Mouse (Mus musculus): ENCODE data around the gene Ube2r2. TPM values are rescaled to one million over a fixed set of nuclear protein-coding genes. Genes with fewer than 3 reads are reported as not detected.
A peak's percentile ranks its signal among the peaks of the same experiment; 100 is the strongest.

Gene Ube2r2
- polyA plus RNA-seq, 1 experiment from 2014 or later = 96.7 TPM

GRCm38 (mm10) chr4:41158251-41158650 lies 22.7 kb downstream of the Ube2r2 start:
- DNase-seq (ENCODE audit: low spot score) = no peak
- no peaks in the 10 kb centered on the region for H3K4me1 ChIP-seq
- no peak overlapping the region for H3K4me3 ChIP-seq
- H3K27me3 ChIP-seq (replicated peaks; ENCODE audit: low read depth, poor library complexity, severe bottlenecking) = no peaks in the 10 kb centered on the region
- 0 out of 2 replicates have a peak, but pooled peaks cover 6% of the 10 kb centered on the region for H3K36me3 ChIP-seq (replicated peaks)
- WGBS = 91% methylated on average over 1 of the region's 1 CpGs
- H3K27ac ChIP-seq (replicated peaks) = no peak overlapping the region
- no peaks in the 10 kb centered on the region for H3K9me3 ChIP-seq

- Histone ChIP-seq H3K36me3 (replicated peaks) (peaks cover 17% of the 10 kb centered on the region; the same call in 1 of the 2 replicates), H3K9me3 (no peaks in the 10 kb centered on the region), H3K27ac (replicated peaks) (no peak overlapping the region), H3K4me1 (no peaks in the 10 kb centered on the region), H3K4me3 (no peak overlapping the region), H3K27me3 (replicated peaks; ENCODE audit: low read depth, poor library complexity, severe bottlenecking) (no peaks in the 10 kb centered on the region)
- 94% methylated on average over 3 of the region's 3 CpGs for WGBS
- DNase-seq (ENCODE audit: low spot score) = no peak
These were observed 25.7 kb downstream of the Ube2r2 start for GRCm38 (mm10) chr4:41161232-41161631.

GRCm38 (mm10) chr4:41164974-41165373 lies 29.4 kb downstream of the Ube2r2 start:
- Histone ChIP-seq H3K27ac (replicated peaks) (no peak overlapping the region), H3K9me3 (no peaks in the 10 kb centered on the region), H3K27me3 (replicated peaks; ENCODE audit: low read depth, poor library complexity, severe bottlenecking) (no peaks in the 10 kb centered on the region), H3K4me3 (no peak overlapping the region), H3K36me3 (replicated peaks) (peaks cover 42% of the 10 kb centered on the region), H3K4me1 (no peaks in the 10 kb centered on the region)
- 34% methylated on average over 2 of the region's 2 CpGs for WGBS
- no peak for DNase-seq (ENCODE audit: low spot score)

- Histone ChIP-seq H3K9me3 (no peaks in the 10 kb centered on the region), H3K27ac (replicated peaks) (no peak overlapping the region), H3K27me3 (replicated peaks; ENCODE audit: low read depth, poor library complexity, severe bottlenecking) (no peaks in the 10 kb centered on the region), H3K4me3 (no peak overlapping the region), H3K36me3 (replicated peaks) (peaks cover 50% of the 10 kb centered on the region), H3K4me1 (no peaks in the 10 kb centered on the region)
- 80% methylated on average over 6 of the region's 6 CpGs for WGBS
- peak; percentile 74 for DNase-seq (ENCODE audit: low spot score)
These were observed 30.3 kb downstream of the Ube2r2 start for GRCm38 (mm10) chr4:41165693-41166475.

GRCm38 (mm10) chr4:41170970-41171369 lies 35.4 kb downstream of the Ube2r2 start:
- 85% methylated on average over 2 of the region's 2 CpGs for WGBS
- peaks cover 62% of the 10 kb centered on the region for H3K36me3 ChIP-seq (replicated peaks)
- no peak for DNase-seq (ENCODE audit: low spot score)
- H3K4me1 ChIP-seq = no peaks in the 10 kb centered on the region
- H3K27ac ChIP-seq (replicated peaks) = no peak overlapping the region
- no peak overlapping the region for H3K4me3 ChIP-seq
- H3K9me3 ChIP-seq = no peaks in the 10 kb centered on the region
- H3K27me3 ChIP-seq (replicated peaks; ENCODE audit: low read depth, poor library complexity, severe bottlenecking) = no peaks in the 10 kb centered on the region

- Histone ChIP-seq H3K9me3 (no peaks in the 10 kb centered on the region), H3K27ac (replicated peaks) (no peak overlapping the region), H3K27me3 (replicated peaks; ENCODE audit: low read depth, poor library complexity, severe bottlenecking) (no peaks in the 10 kb centered on the region), H3K4me3 (no peak overlapping the region), H3K36me3 (replicated peaks) (peaks cover 71% of the 10 kb centered on the region), H3K4me1 (no peaks in the 10 kb centered on the region)
- WGBS = 83% methylated on average over 2 of the region's 2 CpGs
- DNase-seq (ENCODE audit: low spot score) = no peak
These were observed 39.1 kb downstream of the Ube2r2 start for GRCm38 (mm10) chr4:41174631-41175030.

GRCm38 (mm10) chr4:41179825-41180725 lies 44.5 kb downstream of the Ube2r2 start:
- no peak for DNase-seq (ENCODE audit: low spot score)
- Histone ChIP-seq H3K4me1 (no peaks in the 10 kb centered on the region), H3K9me3 (no peaks in the 10 kb centered on the region), H3K27me3 (replicated peaks; ENCODE audit: low read depth, poor library complexity, severe bottlenecking) (no peaks in the 10 kb centered on the region), H3K27ac (replicated peaks) (no peak overlapping the region), H3K4me3 (no peak overlapping the region), H3K36me3 (replicated peaks) (peaks cover 88% of the 10 kb centered on the region)
- 92% methylated on average over 15 of the region's 15 CpGs for WGBS

- DNase-seq (ENCODE audit: low spot score) = no peak
- WGBS = 91% methylated on average over 2 of the region's 2 CpGs
- no peak overlapping the region for H3K27ac ChIP-seq (replicated peaks)
- H3K9me3 ChIP-seq = no peaks in the 10 kb centered on the region
- no peaks in the 10 kb centered on the region for H3K27me3 ChIP-seq (replicated peaks; ENCODE audit: low read depth, poor library complexity, severe bottlenecking)
- peaks cover 99% of the 10 kb centered on the region for H3K36me3 ChIP-seq (replicated peaks)
- H3K4me3 ChIP-seq = no peak overlapping the region
- no peaks in the 10 kb centered on the region for H3K4me1 ChIP-seq
These were observed 54.3 kb downstream of the Ube2r2 start for GRCm38 (mm10) chr4:41189809-41190208.

GRCm38 (mm10) chr4:41192544-41193512 lies 57.3 kb downstream of the Ube2r2 start:
- H3K27ac ChIP-seq (replicated peaks) = no peak overlapping the region
- no peaks in the 10 kb centered on the region for H3K27me3 ChIP-seq (replicated peaks; ENCODE audit: low read depth, poor library complexity, severe bottlenecking)
- no peaks in the 10 kb centered on the region for H3K9me3 ChIP-seq
- WGBS = 76% methylated on average over 14 of the region's 14 CpGs
- H3K36me3 ChIP-seq (replicated peaks) = peaks cover 99% of the 10 kb centered on the region
- no peaks in the 10 kb centered on the region for H3K4me1 ChIP-seq
- no peak overlapping the region for H3K4me3 ChIP-seq
- DNase-seq (ENCODE audit: low spot score) = no peak

GRCm38 (mm10) chr4:41195328-41195727 lies 59.8 kb downstream of the Ube2r2 start:
- H3K4me3 ChIP-seq = no peak overlapping the region
- no peaks in the 10 kb centered on the region for H3K4me1 ChIP-seq
- no peak for DNase-seq (ENCODE audit: low spot score)
- no peak overlapping the region for H3K27ac ChIP-seq (replicated peaks)
- H3K9me3 ChIP-seq = no peaks in the 10 kb centered on the region
- peaks cover 99% of the 10 kb centered on the region for H3K36me3 ChIP-seq (replicated peaks)
- H3K27me3 ChIP-seq (replicated peaks; ENCODE audit: low read depth, poor library complexity, severe bottlenecking) = no peaks in the 10 kb centered on the region
- WGBS = 91% methylated on average over 15 of the region's 15 CpGs

GRCm38 (mm10) chr4:41196861-41197610 lies 61.5 kb downstream of the Ube2r2 start:
- no peak overlapping the region for H3K4me3 ChIP-seq
- no peaks in the 10 kb centered on the region for H3K4me1 ChIP-seq
- peaks cover 100% of the 10 kb centered on the region for H3K36me3 ChIP-seq (replicated peaks)
- 89% methylated on average over 3 of the region's 3 CpGs for WGBS
- H3K27ac ChIP-seq (replicated peaks) = no peak overlapping the region
- no peak for DNase-seq (ENCODE audit: low spot score)
- no peaks in the 10 kb centered on the region for H3K9me3 ChIP-seq
- no peaks in the 10 kb centered on the region for H3K27me3 ChIP-seq (replicated peaks; ENCODE audit: low read depth, poor library complexity, severe bottlenecking)
